Mouse (Mus musculus) kidney, postnatal 0 days (tissue): ENCODE measurements at regions not wholly inside any gene's neighbourhood (a gene's known extent, or its start where the extent isn't known, plus 50 kb on each side); places are given as distances from the start of the nearest gene placed in this dataset.
A peak's percentile ranks its signal among the peaks of the same experiment; 100 is the strongest.

Source experiments
- ATAC-seq: fragments of 200-750 bp; cut with Nextera tagmentation; replicated peaks from 2 replicates; pipeline ENCODE4 v1.8.0; 2017; ENCODE audit warnings: low read depth, moderate number of reproducible peaks, moderate TSS enrichment, moderate library complexity; ENCODE audit not compliant: low FRiP score
- DNase-seq: peaks from one replicate; pipeline ENCODE4 v3.0.0-alpha.2; 2016; ENCODE audit warnings: low spot score
- H3K27ac ChIP-seq: fragments of 300-500 bp; sonication (generic); 2 replicates; pipeline ENCODE4 v1.5.1; 2014; ENCODE audit warnings: mild to moderate bottlenecking
- H3K27me3 ChIP-seq: fragments of 300-500 bp; sonication (generic); 2 replicates; pipeline ENCODE4 v1.6.1; 2014; ENCODE audit warnings: low read length, mixed read lengths; ENCODE audit not compliant: insufficient read depth
- H3K36me3 ChIP-seq: fragments of 300-500 bp; sonication (generic); 2 replicates; pipeline ENCODE4 v1.6.1; 2014; ENCODE audit warnings: low read length, mixed read lengths; ENCODE audit not compliant: insufficient read depth
- H3K4me1 ChIP-seq: fragments of 300-500 bp; sonication (generic); replicated peaks from 2 replicates; pipeline ENCODE4 v1.6.1; 2014; ENCODE audit warnings: antibody characterized with exemption, low read length, mixed read lengths; ENCODE audit not compliant: insufficient read depth
- H3K4me2 ChIP-seq: fragments of 300-500 bp; sonication (generic); 2 replicates; pipeline ENCODE4 v1.6.1; 2014; ENCODE audit warnings: mild to moderate bottlenecking, low read length, moderate library complexity, mixed read lengths
- H3K4me3 ChIP-seq: fragments of 300-500 bp; sonication (generic); replicated peaks from 2 replicates; pipeline ENCODE4 v1.5.1; 2014; ENCODE audit warnings: low read depth, low read length
- H3K9ac ChIP-seq: fragments of 300-500 bp; sonication (generic); 2 replicates; pipeline ENCODE4 v1.6.1; 2014; ENCODE audit warnings: low read depth, low read length
- H3K9me3 ChIP-seq: fragments of 300-500 bp; sonication (generic); replicated peaks from 2 replicates; pipeline ENCODE4 v1.6.1; 2016; ENCODE audit warnings: low read length, inconsistent platforms, mixed read lengths
- CTCF ChIP-seq: IDR thresholded peaks from 2 replicates; pipeline ENCODE4 v1.5.1; 2016; ENCODE audit warnings: antibody characterized with exemption, low read depth, mild to moderate bottlenecking, moderate library complexity
- WGBS: fragments of 180-500 bp; shearing (Covaris S2); extraction: QIAGEN DNeasy Blood & Tissue Kit; methylation state at CpG from one replicate; pipeline ENCODE4 v1.1.7; 2014; 5-methylcytosine and 5-hydroxymethylcytosine counted together

DNA sequence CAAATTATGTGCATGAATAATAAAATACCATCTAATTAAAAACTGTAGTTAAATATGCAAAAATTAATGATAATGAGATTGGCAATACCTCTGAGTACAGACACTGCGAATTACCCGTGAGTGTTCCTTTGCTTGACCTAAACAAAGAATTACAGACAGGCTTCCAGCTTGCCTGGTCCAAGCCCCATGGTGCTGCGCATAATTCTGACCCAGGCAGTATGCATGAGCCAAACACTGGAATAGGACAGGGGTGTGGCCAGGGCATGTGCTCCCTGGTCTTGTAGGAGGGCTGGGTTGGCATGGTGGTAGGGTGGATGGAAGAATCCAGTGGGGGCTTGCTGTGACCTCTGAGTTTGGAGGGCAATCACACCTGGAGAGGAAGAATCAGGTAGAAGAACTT lies 172.8 kb upstream of the Irx3 start:
- H3K9me3 ChIP-seq, result no peaks in the 10 kb centered on the region
- TF ChIP-seq CTCF, result no peak
- no peak for DNase-seq
- peaks cover 36% of the 10 kb centered on the region; the same call in 1 of the 2 replicates for H3K27me3 ChIP-seq
- no peak overlapping the region for H3K27ac ChIP-seq
- H3K4me1 ChIP-seq, result no peaks in the 10 kb centered on the region
- H3K4me2 ChIP-seq, result no peak overlapping the region
- no peaks in the 10 kb centered on the region for H3K36me3 ChIP-seq
- H3K4me3 ChIP-seq, result no peak overlapping the region
- no peak overlapping the region for H3K9ac ChIP-seq
- ATAC-seq, result no peak
- WGBS, result 86% methylated on average over 3 of the region's 3 CpGs

DNA sequence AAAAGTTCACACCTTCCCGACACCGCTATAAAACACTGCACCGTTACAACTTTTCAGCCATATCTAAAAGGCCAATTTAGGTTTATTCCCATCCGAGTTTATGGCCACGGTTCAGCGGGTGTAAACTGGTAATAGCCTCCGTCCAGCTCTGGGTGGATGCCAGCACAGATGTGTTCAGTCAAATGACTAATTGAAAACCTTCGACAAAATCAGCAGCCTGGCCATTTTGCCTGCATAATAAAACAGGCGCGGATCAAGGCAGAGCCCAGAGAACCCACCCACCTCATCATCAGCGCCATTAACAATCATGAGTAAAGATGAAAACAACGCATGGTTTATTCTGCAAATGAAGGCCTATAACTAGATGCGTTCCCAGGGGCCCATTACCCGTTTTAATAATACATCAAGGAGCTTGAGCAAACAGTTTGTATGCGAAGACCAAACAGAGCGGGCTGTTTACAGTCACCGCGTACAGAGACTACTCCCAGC lies 172.1 kb upstream of the Irx3 start:
- Histone ChIP-seq H3K27me3 (peaks cover 36% of the 10 kb centered on the region; the same call in 1 of the 2 replicates), H3K4me2 (no peak overlapping the region), H3K36me3 (no peaks in the 10 kb centered on the region), H3K4me3 (no peak overlapping the region), H3K9ac (no peak overlapping the region), H3K27ac (no peak overlapping the region), H3K4me1 (no peaks in the 10 kb centered on the region), H3K9me3 (no peaks in the 10 kb centered on the region)
- TF ChIP-seq CTCF, result no peak
- 23% methylated on average over 18 of the region's 18 CpGs for WGBS
- DNase-seq (no peak), ATAC-seq (no peak)

DNA sequence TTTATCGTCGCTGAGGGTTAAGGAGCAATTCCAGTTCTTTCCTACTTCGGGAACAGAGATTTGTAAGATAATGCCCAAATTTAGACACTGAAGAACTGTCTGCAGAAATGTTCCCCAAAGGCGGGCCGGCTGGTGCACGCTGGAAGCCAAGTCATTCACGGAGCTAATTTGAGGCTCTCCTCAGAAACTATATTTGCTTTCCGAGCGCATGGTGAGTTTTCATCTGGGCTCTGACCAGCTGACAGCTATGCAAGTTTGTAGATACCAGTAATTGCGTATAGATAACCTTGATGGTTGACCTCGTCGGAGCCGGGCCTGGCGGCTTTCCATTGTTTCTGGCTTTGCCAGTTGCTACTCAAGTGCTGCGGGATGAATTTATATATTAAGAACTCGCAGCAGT lies 165.5 kb upstream of the Irx3 start:
- H3K4me3 ChIP-seq, result no peak overlapping the region
- H3K36me3 ChIP-seq, result no peaks in the 10 kb centered on the region
- no peak for TF ChIP-seq CTCF
- no peaks in the 10 kb centered on the region for H3K9me3 ChIP-seq
- DNase-seq, result no peak
- whole genome bisulfite sequencing, result 54% methylated on average over 16 of the region's 16 CpGs
- H3K9ac ChIP-seq, result no peak overlapping the region
- ATAC-seq, result no peak
- H3K4me2 ChIP-seq, result peak overlapping the region; percentile 10; the same call in 1 of the 2 replicates
- H3K4me1 ChIP-seq, result no peaks in the 10 kb centered on the region
- 0 out of 2 replicates have a peak, but pooled peaks cover 15% of the 10 kb centered on the region for H3K27me3 ChIP-seq
- H3K27ac ChIP-seq, result 0 out of 2 replicates have a peak overlapping the region, but pooled peaks have one; percentile 50

DNA sequence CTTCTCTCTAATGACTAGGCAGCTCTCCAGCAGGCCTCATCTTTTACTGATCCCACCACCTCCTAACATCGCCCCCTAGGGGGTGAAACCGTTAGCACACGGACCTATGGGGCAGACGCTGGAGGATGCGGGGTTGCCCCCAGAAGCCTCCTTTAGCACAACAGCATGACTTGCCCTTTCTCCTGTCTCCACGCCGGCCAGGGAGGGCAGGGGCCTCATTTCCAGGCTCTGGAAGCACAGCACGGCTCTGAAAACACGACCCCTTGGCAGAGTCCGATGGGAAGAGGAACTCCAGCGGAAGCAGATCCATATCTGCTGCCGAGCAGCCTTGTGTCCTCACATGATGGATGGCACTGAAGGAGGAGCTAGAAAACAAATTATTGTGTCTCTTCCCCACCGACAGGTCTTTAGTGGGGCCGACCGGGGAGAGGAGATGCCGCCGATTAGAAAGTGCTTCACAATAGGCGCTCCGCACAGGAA lies 165.1 kb upstream of the Irx3 start:
- no peak overlapping the region for H3K9ac ChIP-seq
- no peaks in the 10 kb centered on the region for H3K9me3 ChIP-seq
- H3K27me3 ChIP-seq, result 0 out of 2 replicates have a peak, but pooled peaks cover 15% of the 10 kb centered on the region
- 39% methylated on average over 19 of the region's 19 CpGs for WGBS
- ATAC-seq (no peak; the same call in 1 of the 2 replicates), DNase-seq (peak; percentile 68)
- no peaks in the 10 kb centered on the region for H3K36me3 ChIP-seq
- H3K27ac ChIP-seq, result no peak overlapping the region
- no peaks in the 10 kb centered on the region for H3K4me1 ChIP-seq
- TF ChIP-seq CTCF, result peak; percentile 57
- H3K4me3 ChIP-seq, result no peak overlapping the region
- H3K4me2 ChIP-seq, result 0 out of 2 replicates have a peak overlapping the region, but pooled peaks have one; percentile 10

DNA sequence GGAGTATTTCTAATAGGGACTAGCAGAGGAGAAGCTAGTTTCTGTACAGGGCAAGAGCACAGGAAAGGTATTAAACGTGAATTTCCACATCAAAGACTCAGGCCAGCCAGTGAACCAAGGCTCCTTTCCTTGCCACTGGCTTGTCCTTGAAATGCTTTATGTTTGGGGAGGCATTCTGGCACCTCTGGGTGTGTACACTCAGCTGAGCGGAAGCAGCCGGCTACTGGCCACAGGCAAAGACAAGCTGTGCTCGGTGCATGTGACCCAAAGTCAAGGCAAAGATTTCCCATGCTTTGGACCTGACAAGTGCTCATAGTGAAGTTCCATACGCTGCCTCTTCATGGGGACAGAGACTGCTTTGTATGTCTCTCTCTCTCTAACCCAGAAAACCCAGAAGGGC lies 159.8 kb upstream of the Irx3 start:
- 66% methylated on average over 5 of the region's 5 CpGs for WGBS
- DNase-seq (no peak), ATAC-seq (no peak)
- Histone ChIP-seq H3K4me1 (no peaks in the 10 kb centered on the region), H3K27me3 (no peaks in the 10 kb centered on the region), H3K36me3 (no peaks in the 10 kb centered on the region), H3K9me3 (no peaks in the 10 kb centered on the region), H3K4me2 (no peak overlapping the region), H3K9ac (no peak overlapping the region), H3K27ac (no peak overlapping the region), H3K4me3 (no peak overlapping the region)
- TF ChIP-seq CTCF, result no peak

DNA sequence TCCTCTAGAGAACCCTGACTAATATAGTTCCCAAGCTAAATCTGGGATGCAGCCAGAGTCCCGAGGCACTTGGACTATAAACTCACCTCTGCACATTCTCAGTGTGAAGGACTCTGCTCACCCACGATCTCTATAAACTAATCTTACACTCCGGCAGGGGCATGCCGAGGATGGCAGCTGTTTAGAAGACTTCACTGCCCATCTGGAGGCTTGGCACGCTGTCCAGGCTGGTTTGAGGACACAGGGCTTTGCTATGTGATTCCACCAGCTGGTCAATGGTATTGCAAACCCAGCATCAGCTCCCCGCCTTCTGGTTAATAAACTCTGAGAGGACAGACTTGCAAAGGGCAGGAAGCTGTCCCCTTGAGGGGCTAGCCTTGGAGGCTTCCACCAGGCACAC lies 153.3 kb upstream of the Irx3 start:
- H3K4me1 ChIP-seq, result no peaks in the 10 kb centered on the region
- 68% methylated on average over 6 of the region's 6 CpGs for WGBS
- no peak for TF ChIP-seq CTCF
- no peak for DNase-seq
- H3K9ac ChIP-seq, result no peak overlapping the region
- no peaks in the 10 kb centered on the region for H3K36me3 ChIP-seq
- H3K4me2 ChIP-seq, result no peak overlapping the region
- no peak overlapping the region for H3K4me3 ChIP-seq
- H3K9me3 ChIP-seq, result no peaks in the 10 kb centered on the region
- H3K27ac ChIP-seq, result no peak overlapping the region
- ATAC-seq, result no peak
- no peaks in the 10 kb centered on the region for H3K27me3 ChIP-seq

DNA sequence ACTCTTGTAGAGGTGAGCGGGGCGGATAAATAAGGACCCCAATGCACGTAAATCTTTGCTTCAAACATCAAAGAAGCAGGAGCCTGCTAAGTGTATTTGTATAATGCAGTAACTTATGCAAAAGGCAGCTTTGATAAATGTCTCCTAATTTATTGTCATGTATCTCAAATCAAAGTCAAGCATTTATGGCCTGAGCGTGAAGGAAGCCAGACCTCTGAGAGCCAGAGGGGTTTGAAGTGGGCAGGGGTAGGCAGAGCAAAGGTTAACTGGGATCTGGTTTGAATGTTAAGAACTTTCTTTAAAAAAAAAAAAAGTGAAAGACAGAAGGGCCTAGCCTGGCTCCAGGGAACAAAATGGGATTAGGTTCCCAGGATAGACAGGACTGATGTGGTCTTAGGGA lies 151.1 kb upstream of the Irx3 start:
- H3K4me2 ChIP-seq, result no peak overlapping the region
- no peak for TF ChIP-seq CTCF
- H3K9me3 ChIP-seq, result no peaks in the 10 kb centered on the region
- ATAC-seq (no peak), DNase-seq (no peak)
- H3K9ac ChIP-seq, result no peak overlapping the region
- no peaks in the 10 kb centered on the region for H3K36me3 ChIP-seq
- WGBS, result 74% methylated on average over 4 of the region's 4 CpGs
- H3K4me1 ChIP-seq, result no peaks in the 10 kb centered on the region
- H3K27ac ChIP-seq, result no peak overlapping the region
- 0 out of 2 replicates have a peak, but pooled peaks cover 4% of the 10 kb centered on the region for H3K27me3 ChIP-seq
- no peak overlapping the region for H3K4me3 ChIP-seq
